Comparison of ENCODE assay signal across 8 mouse cellular contexts in the genomic region with DNA sequence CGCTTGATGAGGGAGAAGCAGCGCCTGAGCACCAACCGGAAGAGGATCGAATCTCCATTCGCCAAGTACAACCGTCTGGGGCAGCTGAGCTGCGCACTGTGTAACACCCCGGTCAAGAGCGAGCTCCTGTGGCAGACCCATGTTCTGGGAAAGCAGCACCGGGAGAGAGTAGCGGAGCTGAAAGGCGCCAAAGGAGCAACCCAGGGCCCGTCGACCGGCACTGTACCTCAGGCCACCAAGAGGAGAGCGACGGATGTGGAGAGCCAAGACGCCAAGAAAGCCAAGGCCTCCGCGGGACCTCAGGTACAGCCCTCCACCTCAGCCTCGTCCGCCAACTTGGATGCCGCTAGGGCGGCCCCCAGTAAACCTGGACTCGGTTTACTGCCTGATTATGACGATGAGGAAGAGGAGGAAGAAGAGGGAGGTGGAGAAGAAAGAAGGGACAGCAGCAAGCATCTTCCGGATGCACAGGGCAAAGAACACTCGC. TPM values are rescaled to one million over a fixed set of nuclear protein-coding genes. Genes with fewer than 3 reads are reported as not detected.
A peak's percentile ranks its signal among the peaks of the same experiment; 100 is the strongest.
DNase-seq lines count a peak whose midpoint lies in the region; ATAC-seq and TF ChIP-seq lines count a peak whose summit lies in the region.

No protein-coding gene starts in this region.

- H3K27me3 ChIP-seq in heart, postnatal 0 days (ENCODE audit: control insufficient read depth, insufficient read depth, low read length) = no peaks in the 10 kb centered on the region
- H3K27me3 ChIP-seq in midbrain, embryonic 15.5 days (replicated peaks) = no peaks in the 10 kb centered on the region

- H3K4me1 ChIP-seq in heart, postnatal 0 days (ENCODE audit: control insufficient read depth, insufficient read depth) = peaks cover 20% of the 10 kb centered on the region
- peaks cover 5% of the 10 kb centered on the region; the same call in 1 of the 2 replicates for H3K4me1 ChIP-seq in brown adipose tissue, adult 24 weeks (ENCODE audit: control insufficient read depth, insufficient read depth, insufficient read length, low read length)
- H3K4me1 ChIP-seq in midbrain, embryonic 15.5 days = peaks cover 26% of the 10 kb centered on the region

- ATAC-seq in heart, postnatal 0 days (ENCODE audit: insufficient read depth, low read depth) = peak; percentile 65
- ATAC-seq in inflammation-experienced regulatory T-cells, adult 6 months = peak; percentile 42
- peak; percentile 71 for ATAC-seq in midbrain, embryonic 15.5 days (replicated peaks)

- H3K27ac ChIP-seq in heart, postnatal 0 days (ENCODE audit: low read depth) = peak overlapping the region; percentile 88
- H3K27ac ChIP-seq in brown adipose tissue, adult 24 weeks (replicated peaks; ENCODE audit: low read depth, low read length) = peak overlapping the region; percentile 81
- H3K27ac ChIP-seq in midbrain, embryonic 15.5 days = peak overlapping the region; percentile 94

- TF ChIP-seq EP300 in heart, postnatal 0 days (IDR thresholded peaks at IDR 0.05; ENCODE audit: low read depth) = no peak

- peak overlapping the region; percentile 90 for H3K4me3 ChIP-seq in heart, postnatal 0 days (ENCODE audit: low read depth, low read length)
- peak overlapping the region; percentile 76 for H3K4me3 ChIP-seq in brown adipose tissue, adult 24 weeks (ENCODE audit: insufficient read depth, low read depth, low read length)
- H3K4me3 ChIP-seq in midbrain, embryonic 15.5 days = peak overlapping the region; percentile 99

- TF ChIP-seq CTCF in heart, postnatal 0 days (IDR thresholded peaks at IDR 0.05; ENCODE audit: low read depth) = no peak

- no peaks in the 10 kb centered on the region for H3K9me3 ChIP-seq in heart, postnatal 0 days (replicated peaks; ENCODE audit: control insufficient read depth, low read length)
- no peaks in the 10 kb centered on the region for H3K9me3 ChIP-seq in midbrain, embryonic 15.5 days

- H3K36me3 ChIP-seq in heart, postnatal 0 days (replicated peaks; ENCODE audit: control insufficient read depth, insufficient read depth, low read length) = 0 out of 2 replicates have a peak, but pooled peaks cover 10% of the 10 kb centered on the region
- 0 out of 2 replicates have a peak, but pooled peaks cover 4% of the 10 kb centered on the region for H3K36me3 ChIP-seq in midbrain, embryonic 15.5 days (replicated peaks)

- under 1% methylated on average over 28 of the region's 28 CpGs for WGBS in heart, postnatal 0 days
- under 1% methylated on average over 28 of the region's 28 CpGs for WGBS in midbrain, embryonic 15.5 days

- peak overlapping the region; percentile 96 for H3K4me2 ChIP-seq in heart, postnatal 0 days (ENCODE audit: low read depth, low read length)
- H3K4me2 ChIP-seq in midbrain, embryonic 15.5 days = peak overlapping the region; percentile 95

- DNase-seq in heart, postnatal 0 days (ENCODE audit: low spot score) = peak; percentile 11
- DNase-seq in heart, adult 18-20 months = no peak
- DNase-seq in right cerebral cortex, postnatal 10 days (ENCODE audit: low spot score in 2 of 2) = no peak
- DNase-seq in thymus, postnatal 4 days = no peak
- DNase-seq in frontal cortex, postnatal 36 days (ENCODE audit: low spot score in 2 of 2) = no peak

- H3K9ac ChIP-seq in heart, postnatal 0 days (replicated peaks; ENCODE audit: low read depth, low read length) = peak overlapping the region; percentile 89
- peak overlapping the region; percentile 95 for H3K9ac ChIP-seq in midbrain, embryonic 15.5 days

RNA-seq across cellular contexts. Expression of a gene that starts 0.3 kb away (rescaled TPM):
- 4.1 and 11.4 TPM in 2 replicates for total RNA-seq in heart, postnatal 0 days (2014; rRNA removed; ENCODE audit: low replicate concordance)
- 21.7 and 23.9 TPM in 2 replicates for polyA plus RNA-seq in heart, postnatal 0 days (2015; fragmentation: Nextera tagmentation; extraction: Ambion mirVana)
- 10 to 100 TPM; 12.8 to 14.1 TPM for total RNA-seq in heart, adult 18-20 months (2021)
- polyA plus RNA-seq in brown adipose tissue, adult 24 weeks (2012; ENCODE audit: insufficient read depth, insufficient read length, missing spikeins) = 7.2 and 9.5 TPM in 2 replicates
- 10 to 100 TPM; 28.4 to 41.9 (median 31.8) TPM for polyA plus RNA-seq in inflammation-experienced regulatory T-cells, adult 6 months (2017; shearing (Covaris generic))
- polyA plus RNA-seq in midbrain, embryonic 15.5 days (2015; fragmentation: Nextera tagmentation; extraction: Ambion mirVana) = 28.3 and 31.9 TPM in 2 replicates

RNA-seq across cellular contexts. Expression of a gene that starts 0.4 kb away (rescaled TPM):
- total RNA-seq in heart, postnatal 0 days (2014; rRNA removed; ENCODE audit: low replicate concordance) = not detected in 2 replicates
- polyA plus RNA-seq in heart, postnatal 0 days (2015; fragmentation: Nextera tagmentation; extraction: Ambion mirVana) = 0.25 and 0.32 TPM in 2 replicates
- total RNA-seq in heart, adult 18-20 months (2021) = under 1 TPM in 1 of 2 experiments, not detected in 1; 0.31 TPM
- polyA plus RNA-seq in brown adipose tissue, adult 24 weeks (2012; ENCODE audit: insufficient read depth, insufficient read length, missing spikeins) = 0.58 and 0.91 TPM in 2 replicates
- under 1 TPM in 2 of 3 experiments, not detected in 1; 0.32 to 0.42 TPM for polyA plus RNA-seq in inflammation-experienced regulatory T-cells, adult 6 months (2017; shearing (Covaris generic))
- 0.11 and 0.56 TPM in 2 replicates for polyA plus RNA-seq in midbrain, embryonic 15.5 days (2015; fragmentation: Nextera tagmentation; extraction: Ambion mirVana)

RNA-seq across cellular contexts. Expression of a gene that starts 16.4 kb away (rescaled TPM):
- total RNA-seq in heart, postnatal 0 days (2014; rRNA removed; ENCODE audit: low replicate concordance) = 24.7 and 34.8 TPM in 2 replicates
- 11.3 and 12.1 TPM in 2 replicates for polyA plus RNA-seq in heart, postnatal 0 days (2015; fragmentation: Nextera tagmentation; extraction: Ambion mirVana)
- 10 to 100 TPM; 12.7 to 14.7 TPM for total RNA-seq in heart, adult 18-20 months (2021)
- 3.7 and 5.2 TPM in 2 replicates for polyA plus RNA-seq in brown adipose tissue, adult 24 weeks (2012; ENCODE audit: insufficient read depth, insufficient read length, missing spikeins)
- polyA plus RNA-seq in inflammation-experienced regulatory T-cells, adult 6 months (2017; shearing (Covaris generic)) = 10 to 100 TPM; 14.6 to 22.5 (median 21.1) TPM
- 27.4 and 29.1 TPM in 2 replicates for polyA plus RNA-seq in midbrain, embryonic 15.5 days (2015; fragmentation: Nextera tagmentation; extraction: Ambion mirVana)
